Mouse (Mus musculus) MEL (cell line): ENCODE measurements at regions not wholly inside any gene's neighbourhood (a gene's known extent, or its start where the extent isn't known, plus 50 kb on each side); places are given as distances from the start of the nearest gene placed in this dataset.

Experiments used
- CTCF ChIP-seq, 3 experiments: IDR thresholded peaks in 2 of 3; conservative IDR thresholded peaks in 1 of 3; 2 replicates each; pipeline ENCODE4 v1.5.1; 2011 to 2012; ENCODE audit warnings: low read length in 3 of 3, low read depth in 2 of 3, mild to moderate bottlenecking in 2 of 3, improper control_type of control experiment in 1 of 3, inconsistent platforms in 1 of 3, mixed read lengths in 1 of 3, moderate library complexity in 1 of 3; ENCODE audit not compliant: control insufficient read depth in 1 of 3, insufficient read depth in 1 of 3, poor library complexity in 1 of 3, severe bottlenecking in 1 of 3
- E2F4 ChIP-seq: IDR thresholded peaks from 2 replicates; pipeline ENCODE4 v1.6.1; 2011; ENCODE audit warnings: low read depth, low read length, improper control_type of control experiment, borderline replicate concordance
- HCFC1 ChIP-seq: IDR thresholded peaks from 2 replicates; pipeline ENCODE4 v1.6.1; 2012; ENCODE audit warnings: low read depth, mild to moderate bottlenecking, inconsistent platforms, low read length, improper control_type of control experiment, moderate library complexity
- KAT2A ChIP-seq: conservative IDR thresholded peaks from 2 replicates; pipeline ENCODE4 v1.6.1; 2012; ENCODE audit warnings: low read depth, low read length, improper control_type of control experiment, inconsistent platforms
- POLR2A ChIP-seq, 2 experiments: IDR thresholded peaks; 2 replicates each; pipeline ENCODE4 v1.6.1; 2011 to 2012; ENCODE audit warnings: low read length in 2 of 2, mild to moderate bottlenecking in 2 of 2, control low read depth in 1 of 2, improper control_type of control experiment in 1 of 2, low read depth in 1 of 2, moderate library complexity in 1 of 2; ENCODE audit not compliant: control insufficient read depth in 1 of 2, insufficient read depth in 1 of 2, poor library complexity in 1 of 2
- RAD21 ChIP-seq: IDR thresholded peaks from 2 replicates; pipeline ENCODE4 v1.6.1; 2011; ENCODE audit warnings: mild to moderate bottlenecking, low read depth, low read length, improper control_type of control experiment
- TAL1 ChIP-seq: IDR thresholded peaks from 2 replicates; pipeline ENCODE4 v1.6.1; 2012; ENCODE audit warnings: mild to moderate bottlenecking, inconsistent platforms, low read length, moderate library complexity, mixed read lengths
- TBP ChIP-seq: IDR thresholded peaks from 2 replicates; pipeline ENCODE4 v1.8.0; 2011; ENCODE audit warnings: low read depth, low read length, improper control_type of control experiment
- ZMIZ1 ChIP-seq: IDR thresholded peaks from 2 replicates; pipeline ENCODE4 v1.6.1; 2012; ENCODE audit warnings: low read depth, mild to moderate bottlenecking, inconsistent platforms, low read length, improper control_type of control experiment, moderate library complexity

DNA sequence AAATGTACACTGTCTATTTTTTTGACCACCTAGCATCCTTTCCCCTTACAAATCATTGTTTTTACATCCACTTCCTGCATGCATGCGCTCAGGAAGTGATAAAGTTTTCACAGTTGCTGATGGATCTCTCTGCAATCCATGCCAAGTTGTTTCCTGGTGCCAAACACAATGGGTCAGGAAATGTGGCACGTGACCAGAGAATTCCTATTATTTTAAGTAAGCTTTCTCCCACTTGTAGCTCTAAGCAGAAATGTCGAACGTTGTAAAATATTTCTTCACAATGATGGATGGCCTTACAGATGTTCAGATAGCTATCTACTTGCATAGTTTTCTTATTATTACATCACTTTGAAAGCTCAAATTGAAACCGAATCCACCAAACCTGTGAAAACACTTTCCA lies 1271.1 kb upstream of the Flrt2 start:
- TF ChIP-seq CTCF (IDR thresholded peaks at IDR 0.05 in 2 of 3, conservative IDR thresholded peaks at IDR 0.05 in 1 of 3; ENCODE audit: control insufficient read depth in 1 of 3, insufficient read depth in 1 of 3, low read depth in 2 of 3, low read length in 3 of 3, poor library complexity in 1 of 3, severe bottlenecking in 1 of 3) (no peak), POLR2A (IDR thresholded peaks at IDR 0.05; ENCODE audit: control insufficient read depth in 1 of 2, insufficient read depth in 1 of 2, low read depth in 1 of 2, low read length in 2 of 2, poor library complexity in 1 of 2) (no peak), RAD21 (no peak), HCFC1 (no peak), TAL1 (no peak), TBP (no peak), E2F4 (no peak), ZMIZ1 (no peak), KAT2A (no peak)
